Mouse (Mus musculus) kidney, postnatal 0 days (tissue): ENCODE measurements around the gene Kpna3. TPM values are rescaled to one million over a fixed set of nuclear protein-coding genes. Genes with fewer than 3 reads are reported as not detected.
"Not testable (repeated sequence)": the region's sequence is repeated elsewhere in the genome, so short reads cannot be mapped to it uniquely, and the experiment has no call there.

Experiments used
- ATAC-seq: fragments of 200-750 bp; cut with Nextera tagmentation; replicated peaks from 2 replicates; pipeline ENCODE4 v1.8.0; 2017; ENCODE audit warnings: low read depth, moderate number of reproducible peaks, moderate TSS enrichment, moderate library complexity; ENCODE audit not compliant: low FRiP score
- DNase-seq: peaks from one replicate; pipeline ENCODE4 v3.0.0-alpha.2; 2016; ENCODE audit warnings: low spot score
- H3K27ac ChIP-seq: fragments of 300-500 bp; sonication (generic); 2 replicates; pipeline ENCODE4 v1.5.1; 2014; ENCODE audit warnings: mild to moderate bottlenecking
- H3K27me3 ChIP-seq: fragments of 300-500 bp; sonication (generic); 2 replicates; pipeline ENCODE4 v1.6.1; 2014; ENCODE audit warnings: low read length, mixed read lengths; ENCODE audit not compliant: insufficient read depth
- H3K36me3 ChIP-seq: fragments of 300-500 bp; sonication (generic); 2 replicates; pipeline ENCODE4 v1.6.1; 2014; ENCODE audit warnings: low read length, mixed read lengths; ENCODE audit not compliant: insufficient read depth
- H3K4me1 ChIP-seq: fragments of 300-500 bp; sonication (generic); replicated peaks from 2 replicates; pipeline ENCODE4 v1.6.1; 2014; ENCODE audit warnings: antibody characterized with exemption, low read length, mixed read lengths; ENCODE audit not compliant: insufficient read depth
- H3K4me2 ChIP-seq: fragments of 300-500 bp; sonication (generic); 2 replicates; pipeline ENCODE4 v1.6.1; 2014; ENCODE audit warnings: mild to moderate bottlenecking, low read length, moderate library complexity, mixed read lengths
- H3K4me3 ChIP-seq: fragments of 300-500 bp; sonication (generic); replicated peaks from 2 replicates; pipeline ENCODE4 v1.5.1; 2014; ENCODE audit warnings: low read depth, low read length
- H3K9ac ChIP-seq: fragments of 300-500 bp; sonication (generic); 2 replicates; pipeline ENCODE4 v1.6.1; 2014; ENCODE audit warnings: low read depth, low read length
- H3K9me3 ChIP-seq: fragments of 300-500 bp; sonication (generic); replicated peaks from 2 replicates; pipeline ENCODE4 v1.6.1; 2016; ENCODE audit warnings: low read length, inconsistent platforms, mixed read lengths
- CTCF ChIP-seq: IDR thresholded peaks from 2 replicates; pipeline ENCODE4 v1.5.1; 2016; ENCODE audit warnings: antibody characterized with exemption, low read depth, mild to moderate bottlenecking, moderate library complexity
- WGBS: fragments of 180-500 bp; shearing (Covaris S2); extraction: QIAGEN DNeasy Blood & Tissue Kit; methylation state at CpG from one replicate; pipeline ENCODE4 v1.1.7; 2014; 5-methylcytosine and 5-hydroxymethylcytosine counted together
- polyA plus RNA-seq: library from polyadenylated mRNA; unstranded; fragments of >200 nt; fragmentation: Nextera tagmentation; extraction: Ambion mirVana; gene quantifications from 2 replicates; pipeline ENCODE4 v1.2.1, GENCODE M21; 2015

Kpna3 gene
- polyA plus RNA-seq, 1 experiment from 2014 or later, result 30.8 TPM

GRCm38 (mm10) chr14:61447775-61448174 lies 8.1 kb upstream of the Kpna3 start:
- no peak for TF ChIP-seq CTCF
- Histone ChIP-seq H3K27ac (no peak overlapping the region), H3K9me3 (no peaks in the 10 kb centered on the region), H3K27me3 (no peaks in the 10 kb centered on the region), H3K4me1 (no peaks in the 10 kb centered on the region), H3K36me3 (no peaks in the 10 kb centered on the region), H3K4me3 (no peak overlapping the region), H3K4me2 (no peak overlapping the region), H3K9ac (no peak overlapping the region)
- ATAC-seq (no peak), DNase-seq (no peak)
- 72% methylated on average over 6 of the region's 6 CpGs for WGBS

- peak overlapping the region; percentile 83 for H3K4me3 ChIP-seq
- H3K27ac ChIP-seq, result peak overlapping the region; percentile 96
- no peaks in the 10 kb centered on the region for H3K9me3 ChIP-seq
- DNase-seq, result peak; percentile 52
- peak overlapping the region; percentile 89 for H3K9ac ChIP-seq
- H3K4me1 ChIP-seq, result peaks cover 3% of the 10 kb centered on the region; the same call in 1 of the 2 replicates
- ATAC-seq, result peak; percentile 68
- no peaks in the 10 kb centered on the region for H3K36me3 ChIP-seq
- no peaks in the 10 kb centered on the region for H3K27me3 ChIP-seq
- under 1% methylated on average over 48 of the region's 62 CpGs for WGBS
- TF ChIP-seq CTCF, result no peak
- peak overlapping the region; percentile 78 for H3K4me2 ChIP-seq
These were observed 473 bp downstream of the Kpna3 start for GRCm38 (mm10) chr14:61439141-61439660.

- Histone ChIP-seq H3K4me3 (peak overlapping the region; percentile 83), H3K27me3 (no peaks in the 10 kb centered on the region), H3K9ac (no peak overlapping the region), H3K9me3 (no peaks in the 10 kb centered on the region), H3K4me1 (peaks cover 4% of the 10 kb centered on the region; the same call in 1 of the 2 replicates), H3K4me2 (peak overlapping the region; percentile 78), H3K27ac (no peak overlapping the region), H3K36me3 (no peaks in the 10 kb centered on the region)
- 13% methylated on average over 3 of the region's 3 CpGs for WGBS
- ATAC-seq (no peak), DNase-seq (peak; percentile 47)
- peak; percentile 48 for TF ChIP-seq CTCF
These were observed 1.3 kb downstream of the Kpna3 start for GRCm38 (mm10) chr14:61438171-61438945.

GRCm38 (mm10) chr14:61436866-61437265 lies 2.8 kb downstream of the Kpna3 start:
- WGBS, result 79% methylated on average over 2 of the region's 2 CpGs
- no peak for DNase-seq
- ATAC-seq, result no peak
- Histone ChIP-seq H3K27ac (no peak overlapping the region), H3K4me2 (no peak overlapping the region), H3K27me3 (no peaks in the 10 kb centered on the region), H3K4me1 (peaks cover 6% of the 10 kb centered on the region; the same call in 1 of the 2 replicates), H3K9ac (no peak overlapping the region), H3K9me3 (no peaks in the 10 kb centered on the region), H3K4me3 (no peak overlapping the region), H3K36me3 (no peaks in the 10 kb centered on the region)
- TF ChIP-seq CTCF, result no peak

GRCm38 (mm10) chr14:61428126-61428787 lies 11.4 kb downstream of the Kpna3 start:
- no peak for TF ChIP-seq CTCF

GRCm38 (mm10) chr14:61427095-61427494 lies 12.6 kb downstream of the Kpna3 start:
- H3K27me3 ChIP-seq, H3K4me3 ChIP-seq, H3K9me3 ChIP-seq, DNase-seq, H3K27ac ChIP-seq, ATAC-seq, H3K4me1 ChIP-seq, H3K4me2 ChIP-seq, H3K36me3 ChIP-seq, H3K9ac ChIP-seq: not testable (repeated sequence)
- WGBS, result 41% methylated on average over 3 of the region's 8 CpGs

More at GRCm38 (mm10) chr14:61428126-61428787, 11.4 kb downstream of the Kpna3 start:
- WGBS, result 61% methylated on average over 3 of the region's 3 CpGs
- Histone ChIP-seq H3K27ac (no peak overlapping the region), H3K4me1 (0 out of 2 replicates have a peak, but pooled peaks cover 4% of the 10 kb centered on the region), H3K4me3 (no peak overlapping the region), H3K27me3 (no peaks in the 10 kb centered on the region), H3K36me3 (no peaks in the 10 kb centered on the region), H3K9me3 (no peaks in the 10 kb centered on the region), H3K9ac (no peak overlapping the region), H3K4me2 (no peak overlapping the region)
- DNase-seq (no peak), ATAC-seq (no peak)
